Mouse (Mus musculus) neural tube, embryonic 12.5 days (tissue): ENCODE data around the gene Man2a2. TPM values are rescaled to one million over a fixed set of nuclear protein-coding genes. Genes with fewer than 3 reads are reported as not detected.

ENCODE experiments used
- ATAC-seq: fragments of 200-750 bp; cut with Nextera tagmentation; 2 replicates; pipeline ENCODE4 v1.8.0; 2017; ENCODE audit warnings: low read depth, mild to moderate bottlenecking, moderate TSS enrichment, moderate library complexity; ENCODE audit not compliant: low FRiP score
- H3K27ac ChIP-seq: fragments of 300-500 bp; sonication (generic); 2 replicates; pipeline ENCODE4 v1.5.1; 2016
- H3K27me3 ChIP-seq: fragments of 300-500 bp; sonication (generic); replicated peaks from 2 replicates; pipeline ENCODE4 v1.6.1; 2016; ENCODE audit warnings: mild to moderate bottlenecking
- H3K36me3 ChIP-seq: fragments of 300-500 bp; sonication (generic); 2 replicates; pipeline ENCODE4 v1.6.1; 2016; ENCODE audit warnings: mild to moderate bottlenecking
- H3K4me1 ChIP-seq: fragments of 300-500 bp; sonication (generic); 2 replicates; pipeline ENCODE4 v1.6.1; 2016
- H3K4me2 ChIP-seq: fragments of 300-500 bp; sonication (generic); replicated peaks from 2 replicates; pipeline ENCODE4 v1.6.1; 2016; ENCODE audit warnings: mild to moderate bottlenecking
- H3K4me3 ChIP-seq: fragments of 300-500 bp; sonication (generic); 2 replicates; pipeline ENCODE4 v1.5.1; 2016
- H3K9ac ChIP-seq: fragments of 300-500 bp; sonication (generic); 2 replicates; pipeline ENCODE4 v1.6.1; 2016; ENCODE audit warnings: mild to moderate bottlenecking
- H3K9me3 ChIP-seq: fragments of 300-500 bp; sonication (generic); 2 replicates; pipeline ENCODE4 v1.6.1; 2016; ENCODE audit warnings: mild to moderate bottlenecking
- WGBS: fragments of 180-500 bp; shearing (Covaris S2); methylation state at CpG from one replicate; pipeline ENCODE4 v1.1.7; 2016; 5-methylcytosine and 5-hydroxymethylcytosine counted together
- polyA plus RNA-seq: library from polyadenylated mRNA; unstranded; fragments of >200 nt; fragmentation: Nextera tagmentation; extraction: Ambion mirVana; gene quantifications from 2 replicates; pipeline ENCODE4 v1.2.1, GENCODE M21; 2016

Gene Man2a2
- polyA plus RNA-seq, result 25.0 and 25.5 TPM in 2 replicates

- ATAC-seq, result peak; percentile 83
- Histone ChIP-seq H3K4me3 (peak within 1 kb of the TSS; percentile 90), H3K27ac (peak within 1 kb of the TSS; percentile 62), H3K27me3 (no peaks in the 10 kb centered on the region), H3K9me3 (no peaks in the 10 kb centered on the region), H3K4me1 (peaks cover 14% of the 10 kb centered on the region), H3K4me2 (peak within 1 kb of the TSS; percentile 80), H3K9ac (peak within 1 kb of the TSS; percentile 88), H3K36me3 (peaks cover 24% of the 10 kb centered on the region)
- under 1% methylated on average over 80 of the region's 86 CpGs for WGBS
Measured at GRCm38 (mm10) chr7:80371041-80371751, at the start of gene Man2a2. Gene Man2a2 (minus strand): TSS chr7:80371375.

- no peak overlapping the region for H3K4me3 ChIP-seq
- H3K4me1 ChIP-seq, result no peaks in the 10 kb centered on the region
- no peak overlapping the region for H3K27ac ChIP-seq
- no peak overlapping the region for H3K4me2 ChIP-seq
- H3K27me3 ChIP-seq, result no peaks in the 10 kb centered on the region
- no peaks in the 10 kb centered on the region for H3K36me3 ChIP-seq
- WGBS, result 82% methylated on average over 4 of the region's 4 CpGs
- ATAC-seq, result no peak
- H3K9me3 ChIP-seq, result no peaks in the 10 kb centered on the region
- H3K9ac ChIP-seq, result no peak overlapping the region
Measured at GRCm38 (mm10) chr7:80420586-80420985, 49.4 kb upstream of the Man2a2 start.

GRCm38 (mm10) chr7:80419278-80419677, 48.1 kb upstream of the Man2a2 start:
- no peaks in the 10 kb centered on the region for H3K36me3 ChIP-seq
- H3K4me2 ChIP-seq, result no peak overlapping the region
- H3K27me3 ChIP-seq, result no peaks in the 10 kb centered on the region
- 68% methylated on average over 3 of the region's 3 CpGs for WGBS
- no peak overlapping the region for H3K9ac ChIP-seq
- no peak overlapping the region for H3K4me3 ChIP-seq
- no peak overlapping the region for H3K27ac ChIP-seq
- no peaks in the 10 kb centered on the region for H3K4me1 ChIP-seq
- no peaks in the 10 kb centered on the region for H3K9me3 ChIP-seq
- no peak for ATAC-seq

- H3K36me3 ChIP-seq, result no peaks in the 10 kb centered on the region
- H3K9me3 ChIP-seq, result no peaks in the 10 kb centered on the region
- no peak overlapping the region for H3K9ac ChIP-seq
- 84% methylated on average over 3 of the region's 3 CpGs for WGBS
- no peak overlapping the region for H3K4me3 ChIP-seq
- no peak overlapping the region for H3K27ac ChIP-seq
- ATAC-seq, result no peak
- H3K4me2 ChIP-seq, result no peak overlapping the region
- no peaks in the 10 kb centered on the region for H3K27me3 ChIP-seq
- no peaks in the 10 kb centered on the region for H3K4me1 ChIP-seq
Measured at GRCm38 (mm10) chr7:80418036-80418435, 46.9 kb upstream of the Man2a2 start.

- Histone ChIP-seq H3K4me1 (no peaks in the 10 kb centered on the region), H3K4me3 (no peak overlapping the region), H3K4me2 (no peak overlapping the region), H3K9me3 (no peaks in the 10 kb centered on the region), H3K27me3 (no peaks in the 10 kb centered on the region), H3K9ac (no peak overlapping the region), H3K27ac (no peak overlapping the region), H3K36me3 (no peaks in the 10 kb centered on the region)
- ATAC-seq, result no peak
Measured at GRCm38 (mm10) chr7:80417601-80418000, 46.4 kb upstream of the Man2a2 start.

GRCm38 (mm10) chr7:80416969-80417368, 45.8 kb upstream of the Man2a2 start:
- 89% methylated on average over 7 of the region's 7 CpGs for WGBS

GRCm38 (mm10) chr7:80414303-80414855, 43.2 kb upstream of the Man2a2 start:
- Histone ChIP-seq H3K4me1 (no peaks in the 10 kb centered on the region), H3K9me3 (no peaks in the 10 kb centered on the region), H3K27me3 (no peaks in the 10 kb centered on the region), H3K36me3 (no peaks in the 10 kb centered on the region), H3K9ac (no peak overlapping the region), H3K4me3 (no peak overlapping the region), H3K27ac (no peak overlapping the region), H3K4me2 (no peak overlapping the region)
- WGBS, result 86% methylated on average over 7 of the region's 7 CpGs
- no peak for ATAC-seq

More at GRCm38 (mm10) chr7:80416969-80417368, 45.8 kb upstream of the Man2a2 start:
- Histone ChIP-seq H3K4me3 (no peak overlapping the region), H3K4me2 (no peak overlapping the region), H3K9me3 (no peaks in the 10 kb centered on the region), H3K9ac (no peak overlapping the region), H3K27me3 (no peaks in the 10 kb centered on the region), H3K36me3 (no peaks in the 10 kb centered on the region), H3K4me1 (no peaks in the 10 kb centered on the region), H3K27ac (no peak overlapping the region)
- no peak for ATAC-seq

- H3K4me2 ChIP-seq, result no peak overlapping the region
- no peak overlapping the region for H3K4me3 ChIP-seq
- ATAC-seq, result no peak
- no peaks in the 10 kb centered on the region for H3K4me1 ChIP-seq
- H3K9me3 ChIP-seq, result no peaks in the 10 kb centered on the region
- H3K36me3 ChIP-seq, result no peaks in the 10 kb centered on the region
- H3K27ac ChIP-seq, result no peak overlapping the region
- H3K27me3 ChIP-seq, result no peaks in the 10 kb centered on the region
- H3K9ac ChIP-seq, result no peak overlapping the region
- 75% methylated on average over 9 of the region's 9 CpGs for WGBS
Measured at GRCm38 (mm10) chr7:80413512-80414302, 42.5 kb upstream of the Man2a2 start.

- H3K36me3 ChIP-seq, result no peaks in the 10 kb centered on the region
- ATAC-seq, result no peak
- no peaks in the 10 kb centered on the region for H3K9me3 ChIP-seq
- H3K27me3 ChIP-seq, result no peaks in the 10 kb centered on the region
- H3K27ac ChIP-seq, result no peak overlapping the region
- no peak overlapping the region for H3K4me3 ChIP-seq
- 85% methylated on average over 5 of the region's 5 CpGs for WGBS
- H3K9ac ChIP-seq, result no peak overlapping the region
- H3K4me2 ChIP-seq, result no peak overlapping the region
- no peaks in the 10 kb centered on the region for H3K4me1 ChIP-seq
Measured at GRCm38 (mm10) chr7:80412781-80413180, 41.6 kb upstream of the Man2a2 start.

- Histone ChIP-seq H3K27me3 (no peaks in the 10 kb centered on the region), H3K4me3 (no peak overlapping the region), H3K4me1 (no peaks in the 10 kb centered on the region), H3K27ac (no peak overlapping the region), H3K9ac (no peak overlapping the region), H3K36me3 (no peaks in the 10 kb centered on the region), H3K9me3 (no peaks in the 10 kb centered on the region), H3K4me2 (no peak overlapping the region)
- ATAC-seq, result no peak
- 72% methylated on average over 10 of the region's 10 CpGs for WGBS
Measured at GRCm38 (mm10) chr7:80412279-80412678, 41.1 kb upstream of the Man2a2 start.

GRCm38 (mm10) chr7:80410380-80410779, 39.2 kb upstream of the Man2a2 start:
- Histone ChIP-seq H3K4me3 (no peak overlapping the region), H3K27me3 (no peaks in the 10 kb centered on the region), H3K4me2 (no peak overlapping the region), H3K36me3 (no peaks in the 10 kb centered on the region), H3K9me3 (no peaks in the 10 kb centered on the region), H3K27ac (no peak overlapping the region), H3K4me1 (no peaks in the 10 kb centered on the region), H3K9ac (no peak overlapping the region)
- 77% methylated on average over 9 of the region's 9 CpGs for WGBS
- no peak for ATAC-seq

GRCm38 (mm10) chr7:80407712-80408111, 36.5 kb upstream of the Man2a2 start:
- Histone ChIP-seq H3K27me3 (peaks cover 14% of the 10 kb centered on the region), H3K9me3 (no peaks in the 10 kb centered on the region), H3K36me3 (no peaks in the 10 kb centered on the region), H3K9ac (no peak overlapping the region), H3K4me3 (no peak overlapping the region), H3K4me2 (no peak overlapping the region), H3K4me1 (no peaks in the 10 kb centered on the region), H3K27ac (no peak overlapping the region)
- no peak for ATAC-seq
- WGBS, result 81% methylated on average over 9 of the region's 9 CpGs
